Mouse (Mus musculus): ENCODE measurements around the gene Klc2. TPM values are rescaled to one million over a fixed set of nuclear protein-coding genes. Genes with fewer than 3 reads are reported as not detected.

Klc2 gene
- polyA plus RNA-seq, 1 experiment from 2014 or later = 13.1 TPM

DNA sequence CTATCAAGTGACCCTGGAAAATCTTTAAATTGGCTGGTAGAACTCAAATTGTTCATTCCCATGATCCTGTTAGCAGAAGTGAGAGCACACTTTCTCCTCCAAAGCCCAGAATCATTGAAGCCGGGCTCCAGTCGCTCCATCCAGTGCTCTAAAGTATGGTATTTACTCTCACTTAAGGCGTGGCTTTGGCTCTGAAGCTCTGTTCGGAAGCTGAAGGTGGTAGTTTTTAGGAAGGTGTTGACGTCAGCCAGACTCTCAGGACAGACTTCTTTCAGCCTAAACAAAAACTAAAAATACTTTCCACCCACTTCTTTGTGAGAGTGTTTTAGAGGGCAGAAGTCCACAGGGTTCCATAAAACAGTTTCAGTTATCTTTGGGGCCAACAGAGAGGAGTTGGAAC, 44.8 kb downstream of the Klc2 start:
- Histone ChIP-seq H3K9ac (ENCODE audit: low read depth, low read length) (no peak overlapping the region), H3K27me3 (replicated peaks; ENCODE audit: control insufficient read depth, insufficient read depth, low read length) (no peaks in the 10 kb centered on the region; the same call in 1 of the 2 replicates), H3K4me1 (ENCODE audit: control insufficient read depth, insufficient read depth, low read length) (peaks cover 28% of the 10 kb centered on the region), H3K4me3 (ENCODE audit: low read depth, low read length) (0 out of 2 replicates have a peak overlapping the region, but pooled peaks have one; percentile 60), H3K4me2 (ENCODE audit: low read depth, low read length) (peak overlapping the region; percentile 77; the same call in 1 of the 2 replicates), H3K9me3 (ENCODE audit: control insufficient read depth, low read length) (no peaks in the 10 kb centered on the region), H3K36me3 (ENCODE audit: control insufficient read depth, insufficient read depth, low read length) (no peaks in the 10 kb centered on the region), H3K27ac (replicated peaks; ENCODE audit: low read depth, low read length) (no peak overlapping the region)
- 40% methylated on average over 5 of the region's 5 CpGs for WGBS
- ATAC-seq (ENCODE audit: low read depth) (no peak), DNase-seq (ENCODE audit: low spot score) (no peak)

- Histone ChIP-seq H3K27me3 (replicated peaks; ENCODE audit: control insufficient read depth, insufficient read depth, low read length) (no peaks in the 10 kb centered on the region; the same call in 1 of the 2 replicates), H3K4me2 (ENCODE audit: low read depth, low read length) (peak overlapping the region; percentile 77), H3K36me3 (ENCODE audit: control insufficient read depth, insufficient read depth, low read length) (no peaks in the 10 kb centered on the region), H3K27ac (replicated peaks; ENCODE audit: low read depth, low read length) (peak overlapping the region; percentile 96), H3K9me3 (ENCODE audit: control insufficient read depth, low read length) (no peaks in the 10 kb centered on the region), H3K9ac (ENCODE audit: low read depth, low read length) (0 out of 2 replicates have a peak overlapping the region, but pooled peaks have one; percentile 41), H3K4me3 (ENCODE audit: low read depth, low read length) (peak overlapping the region; percentile 60), H3K4me1 (ENCODE audit: control insufficient read depth, insufficient read depth, low read length) (peaks cover 28% of the 10 kb centered on the region)
- ATAC-seq (ENCODE audit: low read depth) = peak; percentile 19; the same call in 1 of the 2 replicates
- WGBS = under 1% methylated on average over 15 of the region's 15 CpGs
- DNase-seq (ENCODE audit: low spot score) = peak; percentile 91
Observed at GRCm38 (mm10) chr19:5073028-5073427, 45.3 kb downstream of the Klc2 start.

DNA sequence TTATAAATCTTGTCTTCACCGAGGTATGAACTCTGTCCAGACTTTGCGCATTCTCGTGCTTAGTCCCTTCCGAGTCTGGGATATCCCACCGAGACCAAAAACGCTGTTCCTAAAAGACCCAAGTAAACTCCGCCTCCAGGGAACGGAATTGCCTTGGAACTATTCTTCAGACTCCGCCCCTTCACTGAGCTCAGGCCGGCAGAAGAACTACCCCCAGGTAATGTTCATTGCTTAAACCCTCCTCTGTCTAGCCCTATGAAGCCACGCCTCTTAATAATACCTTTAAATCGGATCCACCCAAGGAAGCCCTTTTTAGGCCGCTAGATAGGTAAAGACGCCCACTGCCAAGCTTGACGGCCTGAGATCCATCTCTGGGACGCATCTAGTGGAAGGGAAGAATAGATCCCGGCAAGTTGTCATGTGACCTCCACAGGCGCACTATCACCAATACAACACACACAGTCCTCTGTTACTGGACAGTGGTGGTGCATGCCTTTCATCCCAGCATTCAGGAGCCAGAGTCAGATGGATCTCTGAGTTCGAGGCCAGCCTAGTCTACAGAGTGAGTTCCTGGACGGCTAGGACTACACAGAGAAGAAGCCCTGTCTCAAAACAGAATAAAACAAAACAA, 45.9 kb downstream of the Klc2 start:
- 2% methylated on average over 20 of the region's 20 CpGs for WGBS
- H3K27ac ChIP-seq (replicated peaks; ENCODE audit: low read depth, low read length) = peak overlapping the region; percentile 96
- ATAC-seq (ENCODE audit: low read depth) = peak; percentile 4; the same call in 1 of the 2 replicates

DNA sequence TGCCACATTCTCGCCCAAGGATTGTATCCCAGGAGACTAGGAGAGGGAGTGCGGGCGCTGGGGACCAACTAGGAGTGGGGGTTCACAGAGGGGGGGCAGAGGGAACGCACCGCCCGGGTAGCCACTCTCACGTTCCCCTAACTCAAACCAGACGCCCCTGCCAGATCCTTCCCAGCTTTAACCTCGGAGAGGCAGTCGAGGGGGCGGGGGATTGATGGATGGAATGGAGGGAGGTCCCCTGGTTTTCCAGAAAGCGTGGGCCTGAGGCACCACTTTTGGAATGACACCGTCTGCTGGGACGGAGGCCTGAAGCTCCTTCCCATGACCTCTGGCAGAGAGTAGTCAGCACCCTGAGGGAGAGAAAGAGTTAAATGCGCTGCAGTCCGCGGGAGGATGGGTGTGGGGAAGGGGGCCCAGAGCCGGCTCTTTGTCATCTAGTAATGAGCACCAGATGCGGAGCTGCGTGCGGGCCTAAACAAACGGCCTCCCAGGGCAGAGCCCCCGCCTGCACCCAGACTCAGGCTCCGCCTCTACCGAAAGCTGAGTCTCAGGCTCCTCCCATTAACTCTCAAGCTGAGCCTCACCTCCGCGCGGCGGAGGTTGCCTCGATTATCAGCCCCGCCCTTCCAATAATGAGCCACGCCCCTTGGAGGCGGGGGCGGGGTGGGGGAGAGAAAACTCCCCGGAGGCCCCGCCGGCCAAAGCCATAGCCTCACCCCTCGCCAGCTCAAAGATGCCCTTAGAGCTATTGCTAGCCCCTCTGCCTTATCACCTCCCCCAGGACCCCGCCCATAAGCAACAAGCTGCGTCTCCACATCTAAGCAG, 46.6 kb downstream of the Klc2 start:
- ATAC-seq (ENCODE audit: low read depth) = peak; percentile 91
- H3K9ac ChIP-seq (ENCODE audit: low read depth, low read length) = peak overlapping the region; percentile 83
- H3K9me3 ChIP-seq (ENCODE audit: control insufficient read depth, low read length) = no peaks in the 10 kb centered on the region
- peak overlapping the region; percentile 96 for H3K27ac ChIP-seq (replicated peaks; ENCODE audit: low read depth, low read length)
- H3K4me3 ChIP-seq (ENCODE audit: low read depth, low read length) = peak overlapping the region; percentile 60
- no peaks in the 10 kb centered on the region for H3K36me3 ChIP-seq (ENCODE audit: control insufficient read depth, insufficient read depth, low read length)
- DNase-seq (ENCODE audit: low spot score) = peak; percentile 98
- peak overlapping the region; percentile 77 for H3K4me2 ChIP-seq (ENCODE audit: low read depth, low read length)
- peaks cover 39% of the 10 kb centered on the region for H3K4me1 ChIP-seq (ENCODE audit: control insufficient read depth, insufficient read depth, low read length)
- WGBS = 0% methylated on average over 21 of the region's 40 CpGs
- no peaks in the 10 kb centered on the region; the same call in 1 of the 2 replicates for H3K27me3 ChIP-seq (replicated peaks; ENCODE audit: control insufficient read depth, insufficient read depth, low read length)

More for the DNA sequence above, 45.9 kb downstream of the Klc2 start:
- no peaks in the 10 kb centered on the region for H3K9me3 ChIP-seq (ENCODE audit: control insufficient read depth, low read length)
- peak overlapping the region; percentile 41; the same call in 1 of the 2 replicates for H3K9ac ChIP-seq (ENCODE audit: low read depth, low read length)
- peaks cover 31% of the 10 kb centered on the region for H3K4me1 ChIP-seq (ENCODE audit: control insufficient read depth, insufficient read depth, low read length)
- peak; percentile 87 for DNase-seq (ENCODE audit: low spot score)
- H3K27me3 ChIP-seq (replicated peaks; ENCODE audit: control insufficient read depth, insufficient read depth, low read length) = no peaks in the 10 kb centered on the region; the same call in 1 of the 2 replicates
- no peaks in the 10 kb centered on the region for H3K36me3 ChIP-seq (ENCODE audit: control insufficient read depth, insufficient read depth, low read length)
- peak overlapping the region; percentile 60 for H3K4me3 ChIP-seq (ENCODE audit: low read depth, low read length)
- H3K4me2 ChIP-seq (ENCODE audit: low read depth, low read length) = peak overlapping the region; percentile 77

DNA sequence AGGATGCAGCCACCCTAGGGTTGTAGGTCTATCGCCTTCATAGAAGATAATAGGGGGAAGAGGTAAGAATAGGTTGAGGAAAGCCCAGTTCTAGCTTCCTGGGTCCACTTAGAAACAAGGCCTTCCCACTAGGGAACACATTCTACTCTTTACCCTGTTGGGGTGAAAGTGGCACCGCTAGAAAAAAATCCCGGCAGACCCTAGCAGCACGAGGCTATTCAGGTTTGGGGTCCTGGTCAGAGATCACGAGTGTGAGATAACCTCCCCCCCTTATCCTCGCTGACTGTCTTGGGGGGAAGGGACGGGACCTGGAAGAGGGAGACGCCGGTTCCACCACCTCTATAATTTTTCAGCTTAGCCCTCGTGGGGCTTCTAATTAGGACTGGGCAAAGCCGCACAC, 47.3 kb downstream of the Klc2 start:
- WGBS = 11% methylated on average over 11 of the region's 11 CpGs
- peak overlapping the region; percentile 83 for H3K9ac ChIP-seq (ENCODE audit: low read depth, low read length)

GRCm38 (mm10) chr19:5069978-5070377, 48.4 kb downstream of the Klc2 start:
- H3K4me2 ChIP-seq (ENCODE audit: low read depth, low read length) = peak overlapping the region; percentile 77
- H3K4me1 ChIP-seq (ENCODE audit: control insufficient read depth, insufficient read depth, low read length) = peaks cover 42% of the 10 kb centered on the region
- H3K4me3 ChIP-seq (ENCODE audit: low read depth, low read length) = peak overlapping the region; percentile 60
- no peaks in the 10 kb centered on the region; the same call in 1 of the 2 replicates for H3K27me3 ChIP-seq (replicated peaks; ENCODE audit: control insufficient read depth, insufficient read depth, low read length)
- DNase-seq (ENCODE audit: low spot score) = no peak
- H3K9me3 ChIP-seq (ENCODE audit: control insufficient read depth, low read length) = no peaks in the 10 kb centered on the region
- ATAC-seq (ENCODE audit: low read depth) = no peak
- peak overlapping the region; percentile 96 for H3K27ac ChIP-seq (replicated peaks; ENCODE audit: low read depth, low read length)
- peak overlapping the region; percentile 83 for H3K9ac ChIP-seq (ENCODE audit: low read depth, low read length)
- WGBS = 74% methylated on average over 7 of the region's 7 CpGs
- no peaks in the 10 kb centered on the region for H3K36me3 ChIP-seq (ENCODE audit: control insufficient read depth, insufficient read depth, low read length)

More for the DNA sequence above, 47.3 kb downstream of the Klc2 start:
- Histone ChIP-seq H3K27ac (replicated peaks; ENCODE audit: low read depth, low read length) (peak overlapping the region; percentile 96), H3K4me2 (ENCODE audit: low read depth, low read length) (peak overlapping the region; percentile 77), H3K36me3 (ENCODE audit: control insufficient read depth, insufficient read depth, low read length) (no peaks in the 10 kb centered on the region), H3K9me3 (ENCODE audit: control insufficient read depth, low read length) (no peaks in the 10 kb centered on the region), H3K4me1 (ENCODE audit: control insufficient read depth, insufficient read depth, low read length) (peaks cover 40% of the 10 kb centered on the region), H3K4me3 (ENCODE audit: low read depth, low read length) (peak overlapping the region; percentile 60), H3K27me3 (replicated peaks; ENCODE audit: control insufficient read depth, insufficient read depth, low read length) (no peaks in the 10 kb centered on the region; the same call in 1 of the 2 replicates)
- DNase-seq (ENCODE audit: low spot score) (no peak), ATAC-seq (ENCODE audit: low read depth) (no peak)

GRCm38 (mm10) chr19:5069486-5069885, 48.9 kb downstream of the Klc2 start:
- DNase-seq (ENCODE audit: low spot score) = no peak
- Histone ChIP-seq H3K27ac (replicated peaks; ENCODE audit: low read depth, low read length) (peak overlapping the region; percentile 96), H3K9me3 (ENCODE audit: control insufficient read depth, low read length) (no peaks in the 10 kb centered on the region), H3K4me1 (ENCODE audit: control insufficient read depth, insufficient read depth, low read length) (peaks cover 46% of the 10 kb centered on the region), H3K9ac (ENCODE audit: low read depth, low read length) (peak overlapping the region; percentile 83), H3K36me3 (ENCODE audit: control insufficient read depth, insufficient read depth, low read length) (no peaks in the 10 kb centered on the region), H3K27me3 (replicated peaks; ENCODE audit: control insufficient read depth, insufficient read depth, low read length) (no peaks in the 10 kb centered on the region; the same call in 1 of the 2 replicates), H3K4me3 (ENCODE audit: low read depth, low read length) (peak overlapping the region; percentile 60), H3K4me2 (ENCODE audit: low read depth, low read length) (peak overlapping the region; percentile 77)
- 74% methylated on average over 5 of the region's 5 CpGs for WGBS
- no peak for ATAC-seq (ENCODE audit: low read depth)

DNA sequence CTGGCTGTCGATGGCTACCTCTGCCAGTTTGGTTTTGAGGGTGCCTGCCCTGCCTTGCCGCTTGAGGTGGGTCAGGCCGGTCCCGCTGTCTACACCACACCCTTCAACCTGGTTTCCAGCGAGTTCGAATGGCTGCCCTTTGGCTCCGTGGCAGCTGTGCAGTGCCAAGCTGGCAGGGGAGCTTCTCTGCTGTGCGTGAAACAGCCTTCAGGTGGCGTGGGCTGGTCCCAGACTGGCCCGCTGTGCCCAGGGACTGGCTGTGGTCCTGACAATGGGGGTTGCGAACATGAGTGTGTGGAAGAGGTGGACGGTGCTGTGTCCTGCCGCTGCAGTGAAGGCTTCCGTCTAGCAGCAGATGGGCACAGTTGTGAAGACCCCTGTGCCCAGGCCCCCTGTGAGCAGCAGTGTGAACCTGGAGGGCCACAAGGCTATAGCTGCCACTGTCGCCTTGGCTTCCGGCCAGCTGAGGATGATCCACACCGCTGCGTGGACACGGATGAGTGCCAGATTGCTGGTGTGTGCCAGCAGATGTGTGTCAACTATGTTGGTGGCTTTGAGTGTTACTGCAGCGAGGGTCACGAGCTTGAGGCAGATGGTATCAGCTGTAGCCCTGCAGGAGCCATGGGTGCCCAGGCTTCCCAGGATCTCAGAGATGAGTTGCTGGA, 49.7 kb downstream of the Klc2 start:
- Histone ChIP-seq H3K27ac (replicated peaks; ENCODE audit: low read depth, low read length) (peak overlapping the region; percentile 88), H3K4me3 (ENCODE audit: low read depth, low read length) (peak overlapping the region; percentile 60), H3K4me1 (ENCODE audit: control insufficient read depth, insufficient read depth, low read length) (peaks cover 46% of the 10 kb centered on the region), H3K27me3 (replicated peaks; ENCODE audit: control insufficient read depth, insufficient read depth, low read length) (no peaks in the 10 kb centered on the region; the same call in 1 of the 2 replicates), H3K9me3 (ENCODE audit: control insufficient read depth, low read length) (no peaks in the 10 kb centered on the region), H3K4me2 (ENCODE audit: low read depth, low read length) (peak overlapping the region; percentile 77), H3K36me3 (ENCODE audit: control insufficient read depth, insufficient read depth, low read length) (no peaks in the 10 kb centered on the region), H3K9ac (ENCODE audit: low read depth, low read length) (peak overlapping the region; percentile 83)
- ATAC-seq (ENCODE audit: low read depth) (no peak), DNase-seq (ENCODE audit: low spot score) (no peak)
- 20% methylated on average over 18 of the region's 21 CpGs for WGBS

Data from embryonic facial prominence, embryonic 14.5 days (tissue).